Mouse (Mus musculus): ENCODE results near the gene Vps13d. TPM values are rescaled to one million over a fixed set of nuclear protein-coding genes. Genes with fewer than 3 reads are reported as not detected.

Vps13d gene
- total and polyA plus RNA-seq, 3 experiments: 9.4 to 9.8 (median 9.7) TPM

GRCm38 (mm10) chr4:145096481-145097039, 98.2 kb downstream of the Vps13d start:
- no peak for DNase-seq (ENCODE audit: extremely low read depth)
- TF ChIP-seq NRF1 (IDR thresholded peaks at IDR 0.05; ENCODE audit: low read depth, low read length) (no peak), ETS1 (conservative IDR thresholded peaks at IDR 0.05; ENCODE audit: low read depth, low read length) (no peak), USF2 (conservative IDR thresholded peaks at IDR 0.05; ENCODE audit: low read depth, low read length) (no peak), KAT2A (IDR thresholded peaks at IDR 0.05; ENCODE audit: insufficient replicate concordance, low read length) (no peak), CHD1 (IDR thresholded peaks at IDR 0.05; ENCODE audit: low read depth, low read length) (no peak), BHLHE40 (IDR thresholded peaks at IDR 0.05; ENCODE audit: low read depth, low read length) (no peak), MYC (IDR thresholded peaks at IDR 0.05; ENCODE audit: low read depth, low read length) (no peak), USF1 (IDR thresholded peaks at IDR 0.05; ENCODE audit: low read depth, low read length) (no peak), CHD2 (IDR thresholded peaks at IDR 0.05; ENCODE audit: low read length) (no peak), MAX (IDR thresholded peaks at IDR 0.05; ENCODE audit: low read length) (no peak), GABPA (IDR thresholded peaks at IDR 0.05; ENCODE audit: insufficient replicate concordance, low read depth, low read length) (no peak), MAZ (IDR thresholded peaks at IDR 0.05; ENCODE audit: low read depth, low read length) (no peak)
- H3K9me3 ChIP-seq (replicated peaks; ENCODE audit: low read length): no peaks in the 10 kb centered on the region

GRCm38 (mm10) chr4:145086509-145086908, 108.3 kb downstream of the Vps13d start:
- Histone ChIP-seq H3K27ac (ENCODE audit: insufficient read depth, low read depth) (no peak overlapping the region), H3K9me3 (replicated peaks; ENCODE audit: low read length) (no peaks in the 10 kb centered on the region), H3K27me3 (replicated peaks) (no peaks in the 10 kb centered on the region), H3K4me3 (replicated peaks in 1 of 3; ENCODE audit: low read depth in 2 of 3, low read length in 2 of 3, poor library complexity in 1 of 3) (no peak overlapping the region), H3K36me3 (replicated peaks in 1 of 2; ENCODE audit: control insufficient read depth in 1 of 2, insufficient read depth in 1 of 2, low read length in 1 of 2) (peaks cover 36 to 84% of the 10 kb centered on the region in 2 experiments), H3K4me1 (ENCODE audit: control insufficient read depth in 1 of 2, insufficient read depth in 2 of 2) (peaks cover 0 to 11% of the 10 kb centered on the region in 2 experiments; a peak in 2 of 4 replicates), H3K4me2 (ENCODE audit: insufficient read depth, low read depth, poor library complexity, severe bottlenecking) (no peak overlapping the region), H3K9ac (ENCODE audit: insufficient read depth, low read depth) (no peak overlapping the region), H3K79me2 (replicated peaks; ENCODE audit: control insufficient read depth, extremely low read depth, insufficient read depth, poor library complexity, severe bottlenecking) (no peaks in the 10 kb centered on the region)
- no peak for DNase-seq (ENCODE audit: extremely low read depth)
- in situ Hi-C loops (cut with MboI; ENCODE audit: low pct_ligation_motif_present, low pct_unique_long_range_greater_than_20kb, low sequenced_read_pairs): no loop called here
- no peak for TF ChIP-seq PAX5 (IDR thresholded peaks at IDR 0.05; ENCODE audit: low read length)
- no peak for TF ChIP-seq SMC3 (IDR thresholded peaks at IDR 0.05; ENCODE audit: low read depth, low read length)
- no peak for TF ChIP-seq IRF4 (IDR thresholded peaks at IDR 0.05; ENCODE audit: low read depth, low read length)
- no peak for TF ChIP-seq CHD1 (IDR thresholded peaks at IDR 0.05; ENCODE audit: low read depth, low read length)
- no peak for TF ChIP-seq JUN (IDR thresholded peaks at IDR 0.05; ENCODE audit: insufficient read depth, low read depth, low read length)
- no peak for TF ChIP-seq NELFE (IDR thresholded peaks at IDR 0.05; ENCODE audit: low read depth, low read length)
- TF ChIP-seq USF2 (conservative IDR thresholded peaks at IDR 0.05; ENCODE audit: low read depth, low read length): no peak
- no peak for TF ChIP-seq SIN3A (IDR thresholded peaks at IDR 0.05; ENCODE audit: low read length)
- TF ChIP-seq CHD2 (IDR thresholded peaks at IDR 0.05; ENCODE audit: low read length): no peak
- TF ChIP-seq ZC3H11A (IDR thresholded peaks at IDR 0.05; ENCODE audit: low read depth, low read length): no peak
- TF ChIP-seq ELF1 (IDR thresholded peaks at IDR 0.05; ENCODE audit: low read depth, low read length): no peak
- dilution Hi-C loops (cut with MboI; ENCODE audit: extremely low pct_ligation_motif_present, extremely low pct_unique_long_range_greater_than_20kb, low sequenced_read_pairs): no loop called here

More at GRCm38 (mm10) chr4:145096481-145097039, 98.2 kb downstream of the Vps13d start:
- Histone ChIP-seq H3K27me3 (replicated peaks) (no peaks in the 10 kb centered on the region), H3K9ac (ENCODE audit: insufficient read depth, low read depth) (no peak overlapping the region), H3K79me2 (replicated peaks; ENCODE audit: control insufficient read depth, extremely low read depth, insufficient read depth, poor library complexity, severe bottlenecking) (no peaks in the 10 kb centered on the region), H3K4me3 (replicated peaks in 1 of 3; ENCODE audit: low read depth in 2 of 3, low read length in 2 of 3, poor library complexity in 1 of 3) (no peak overlapping the region), H3K27ac (ENCODE audit: insufficient read depth, low read depth) (no peak overlapping the region), H3K4me1 (ENCODE audit: control insufficient read depth in 1 of 2, insufficient read depth in 2 of 2) (peaks cover 0 to 11% of the 10 kb centered on the region in 2 experiments; a peak in 2 of 4 replicates), H3K36me3 (replicated peaks in 1 of 2; ENCODE audit: control insufficient read depth in 1 of 2, insufficient read depth in 1 of 2, low read length in 1 of 2) (peaks cover 44 to 90% of the 10 kb centered on the region in 2 experiments), H3K4me2 (ENCODE audit: insufficient read depth, low read depth, poor library complexity, severe bottlenecking) (no peak overlapping the region)
- in situ Hi-C loops (cut with MboI; ENCODE audit: low pct_ligation_motif_present, low pct_unique_long_range_greater_than_20kb, low sequenced_read_pairs): no loop called here
- dilution Hi-C loops (cut with MboI; ENCODE audit: extremely low pct_ligation_motif_present, extremely low pct_unique_long_range_greater_than_20kb, low sequenced_read_pairs): no loop called here

Measured in CH12.LX (cell line).